Mouse (Mus musculus): Measurements from ENCODE around the gene Dlst. TPM values are rescaled to one million over a fixed set of nuclear protein-coding genes. Genes with fewer than 3 reads are reported as not detected.

Gene Dlst
- total and polyA plus RNA-seq, 3 experiments = 163 to 376 (median 230) TPM

DNA sequence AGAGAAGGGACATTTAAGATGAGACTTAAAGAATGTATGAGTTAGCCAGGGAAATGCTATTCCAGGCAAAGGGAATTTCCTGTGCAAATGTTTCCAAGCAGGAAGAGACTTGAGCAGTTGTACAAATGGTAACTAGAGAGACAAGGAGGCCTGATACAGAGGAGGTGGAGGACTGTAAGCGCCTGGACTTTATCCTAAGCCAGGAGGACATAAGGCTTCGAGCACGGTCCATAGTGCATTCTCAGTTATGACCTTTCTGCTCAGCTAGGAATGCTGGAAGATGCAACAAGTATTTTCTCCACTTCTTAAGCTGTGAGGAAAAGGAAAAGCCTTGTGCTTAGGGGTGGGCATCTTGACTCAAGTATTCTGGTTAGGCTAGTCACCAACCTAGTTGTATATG lies 2.7 kb downstream of the Dlst start:
- peak; percentile 26; the same call in 1 of the 2 replicates for TF ChIP-seq POLR2AphosphoS2 (IDR thresholded peaks at IDR 0.05; ENCODE audit: low read length)
- no peak for TF ChIP-seq MXI1 (IDR thresholded peaks at IDR 0.05; ENCODE audit: low read depth, low read length)
- H3K4me1 ChIP-seq (ENCODE audit: control insufficient read depth in 1 of 2, insufficient read depth in 2 of 2, low read length in 2 of 2) = peaks cover 11 to 29% of the 10 kb centered on the region in 2 experiments
- H3K27me3 ChIP-seq (ENCODE audit: control insufficient read depth in 1 of 2, insufficient read depth in 2 of 2, low read length in 2 of 2) = no peaks in the 10 kb centered on the region
- no peak overlapping the region for H3K27ac ChIP-seq (ENCODE audit: control insufficient read depth, low read depth, low read length)
- peaks cover 17 to 29% of the 10 kb centered on the region in 2 experiments for H3K36me3 ChIP-seq (ENCODE audit: control insufficient read depth in 1 of 2, insufficient read depth in 2 of 2, low read length in 2 of 2)
- H3K9me3 ChIP-seq (replicated peaks; ENCODE audit: insufficient read depth, low read length) = no peaks in the 10 kb centered on the region
- no peak for DNase-seq (ENCODE audit: low read depth, low spot score)
- peaks cover 58% of the 10 kb centered on the region for H3K79me2 ChIP-seq (ENCODE audit: control insufficient read depth, insufficient read depth, low read length, poor library complexity)
- no peak overlapping the region; the same call in 1 of the 2 replicates for H3K9ac ChIP-seq (ENCODE audit: control insufficient read depth, low read depth, low read length, poor library complexity, severe bottlenecking)
- no peak overlapping the region for H3K4me3 ChIP-seq (ENCODE audit: control insufficient read depth in 1 of 2, insufficient read depth in 1 of 2, low read depth in 2 of 2, low read length in 2 of 2)

- Histone ChIP-seq H3K27ac (ENCODE audit: control insufficient read depth, low read depth, low read length) (no peak overlapping the region), H3K36me3 (ENCODE audit: control insufficient read depth in 1 of 2, insufficient read depth in 2 of 2, low read length in 2 of 2) (peaks cover 22 to 29% of the 10 kb centered on the region in 2 experiments), H3K9ac (ENCODE audit: control insufficient read depth, low read depth, low read length, poor library complexity, severe bottlenecking) (no peak overlapping the region), H3K79me2 (ENCODE audit: control insufficient read depth, insufficient read depth, low read length, poor library complexity) (peaks cover 58% of the 10 kb centered on the region), H3K9me3 (replicated peaks; ENCODE audit: insufficient read depth, low read length) (no peaks in the 10 kb centered on the region), H3K4me3 (ENCODE audit: control insufficient read depth in 1 of 2, insufficient read depth in 1 of 2, low read depth in 2 of 2, low read length in 2 of 2) (no peak overlapping the region), H3K4me1 (ENCODE audit: control insufficient read depth in 1 of 2, insufficient read depth in 2 of 2, low read length in 2 of 2) (peaks cover 11 to 29% of the 10 kb centered on the region in 2 experiments), H3K27me3 (ENCODE audit: control insufficient read depth in 1 of 2, insufficient read depth in 2 of 2, low read length in 2 of 2) (no peaks in the 10 kb centered on the region)
- no peak for DNase-seq (ENCODE audit: low read depth, low spot score)
- peak; percentile 66 for TF ChIP-seq ZNF384 (IDR thresholded peaks at IDR 0.05; ENCODE audit: low read depth, low read length)
- peak; percentile 41; the same call in 1 of the 2 replicates for TF ChIP-seq TCF12 (IDR thresholded peaks at IDR 0.05; ENCODE audit: low read depth, low read length)
- TF ChIP-seq MAZ (IDR thresholded peaks at IDR 0.05; ENCODE audit: low read depth, low read length) = no peak
- no peak for TF ChIP-seq USF1 (IDR thresholded peaks at IDR 0.05; ENCODE audit: low read depth, low read length)
- TF ChIP-seq EP300 (IDR thresholded peaks at IDR 0.05; ENCODE audit: low read depth in 1 of 2, low read length in 2 of 2) = no peak
- TF ChIP-seq ETS1 (IDR thresholded peaks at IDR 0.05; ENCODE audit: low read depth, low read length) = 0 out of 2 replicates have a peak, but pooled peaks have one; percentile 34
- TF ChIP-seq E2F4 (IDR thresholded peaks at IDR 0.05; ENCODE audit: borderline replicate concordance, low read depth, low read length) = no peak
- peak; percentile 51 for TF ChIP-seq TAL1 (IDR thresholded peaks at IDR 0.05; ENCODE audit: low read length)
Observed at GRCm38 (mm10) chr12:85113917-85114316, 3.3 kb downstream of the Dlst start.

DNA sequence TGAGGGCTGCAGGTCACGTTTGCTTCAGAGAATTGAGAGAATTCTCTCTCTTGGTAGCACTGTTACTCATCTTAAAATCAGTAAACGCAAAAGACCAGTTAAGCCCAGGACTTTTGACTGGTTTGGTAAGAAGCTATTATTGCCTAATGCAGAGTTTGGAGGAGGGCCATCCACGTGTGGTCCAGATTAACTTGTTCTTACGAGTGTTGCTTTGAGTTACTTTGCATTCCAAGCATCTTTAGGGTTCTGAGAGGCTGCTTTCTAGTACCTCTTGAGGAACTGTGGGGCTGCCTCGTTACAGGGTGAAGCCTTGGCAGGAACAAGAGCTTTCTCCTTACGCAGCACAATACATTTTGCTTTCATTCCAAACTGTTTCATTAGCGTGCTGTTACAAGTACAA lies 5.0 kb downstream of the Dlst start:
- TF ChIP-seq SIN3A (IDR thresholded peaks at IDR 0.05; ENCODE audit: low read length) = no peak
- TF ChIP-seq E2F4 (IDR thresholded peaks at IDR 0.05; ENCODE audit: borderline replicate concordance, low read depth, low read length) = no peak
- TF ChIP-seq ZNF384 (IDR thresholded peaks at IDR 0.05; ENCODE audit: low read depth, low read length) = no peak
- no peak for TF ChIP-seq NELFE (IDR thresholded peaks at IDR 0.05; ENCODE audit: low read depth, low read length)
- TF ChIP-seq NRF1 (IDR thresholded peaks at IDR 0.05; ENCODE audit: insufficient read depth, low read depth, low read length, poor library complexity, severe bottlenecking) = no peak
- TF ChIP-seq EP300 (IDR thresholded peaks at IDR 0.05; ENCODE audit: low read depth in 1 of 2, low read length in 2 of 2) = no peak
- DNase-seq (ENCODE audit: low read depth, low spot score) = no peak
- H3K9ac ChIP-seq (ENCODE audit: control insufficient read depth, low read depth, low read length, poor library complexity, severe bottlenecking) = no peak overlapping the region

More for the DNA sequence above, 5.0 kb downstream of the Dlst start:
- Histone ChIP-seq H3K4me1 (ENCODE audit: control insufficient read depth in 1 of 2, insufficient read depth in 2 of 2, low read length in 2 of 2) (peaks cover 9 to 20% of the 10 kb centered on the region in 2 experiments; a peak in 3 of 4 replicates), H3K27ac (ENCODE audit: control insufficient read depth, low read depth, low read length) (no peak overlapping the region), H3K79me2 (ENCODE audit: control insufficient read depth, insufficient read depth, low read length, poor library complexity) (peaks cover 51% of the 10 kb centered on the region), H3K4me3 (ENCODE audit: control insufficient read depth in 1 of 2, insufficient read depth in 1 of 2, low read depth in 2 of 2, low read length in 2 of 2) (no peak overlapping the region), H3K9me3 (replicated peaks; ENCODE audit: insufficient read depth, low read length) (no peaks in the 10 kb centered on the region), H3K27me3 (ENCODE audit: control insufficient read depth in 1 of 2, insufficient read depth in 2 of 2, low read length in 2 of 2) (no peaks in the 10 kb centered on the region), H3K36me3 (ENCODE audit: control insufficient read depth in 1 of 2, insufficient read depth in 2 of 2, low read length in 2 of 2) (peaks cover 23 to 26% of the 10 kb centered on the region in 2 experiments)
